Mouse (Mus musculus) CH12.LX (cell line): ENCODE data around the gene Kcnn1. TPM values are rescaled to one million over a fixed set of nuclear protein-coding genes. Genes with fewer than 3 reads are reported as not detected.

Experiments used
- DNase-seq: peaks from one replicate; pipeline ENCODE4 v3.0.0-alpha.2; 2013; ENCODE audit errors: extremely low read depth
- H3K27ac ChIP-seq: 2 replicates; pipeline ENCODE4 v1.5.1; 2012; ENCODE audit warnings: low read depth, mild to moderate bottlenecking, control low read depth, moderate library complexity; ENCODE audit not compliant: insufficient read depth
- H3K27me3 ChIP-seq: replicated peaks from 2 replicates; pipeline ENCODE3; 2012; ENCODE audit warnings: inconsistent platforms
- H3K36me3 ChIP-seq, 2 experiments: replicated peaks in 1 of 2; 2 replicates each; pipeline versions ENCODE3 to v1.6.1; 2012; ENCODE audit warnings: inconsistent platforms in 1 of 2, low read length in 1 of 2, mild to moderate bottlenecking in 1 of 2, mixed read lengths in 1 of 2, moderate library complexity in 1 of 2; ENCODE audit not compliant: control insufficient read depth in 1 of 2, insufficient read depth in 1 of 2
- H3K4me1 ChIP-seq, 2 experiments: 2 replicates each; pipeline ENCODE4 v1.6.1; 2012; ENCODE audit warnings: inconsistent platforms in 1 of 2, moderate library complexity in 1 of 2; ENCODE audit not compliant: insufficient read depth in 2 of 2, control insufficient read depth in 1 of 2
- H3K4me2 ChIP-seq: 2 replicates; pipeline ENCODE4 v1.6.1; 2012; ENCODE audit warnings: low read depth, mild to moderate bottlenecking, control low read depth; ENCODE audit not compliant: poor library complexity, insufficient read depth, severe bottlenecking
- H3K4me3 ChIP-seq, 3 experiments: fragments of 150-350 bp in 1 of 3; sonication (generic) in 1 of 3; replicated peaks in 1 of 3; 2 replicates each; pipeline versions ENCODE3 to v1.5.1; 2011 to 2012; ENCODE audit warnings: low read depth in 2 of 3, low read length in 2 of 3, mild to moderate bottlenecking in 2 of 3, moderate library complexity in 2 of 3, control low read depth in 1 of 3, improper control_type of control experiment in 1 of 3, inconsistent platforms in 1 of 3, mixed read lengths in 1 of 3; ENCODE audit not compliant: poor library complexity in 1 of 3
- H3K79me2 ChIP-seq: replicated peaks from 2 replicates; pipeline ENCODE4 v1.6.1; 2012; ENCODE audit warnings: mild to moderate bottlenecking, moderate library complexity; ENCODE audit not compliant: control insufficient read depth, poor library complexity, insufficient read depth, severe bottlenecking; ENCODE audit errors: extremely low read depth
- H3K9ac ChIP-seq: 2 replicates; pipeline ENCODE4 v1.6.1; 2012; ENCODE audit warnings: low read depth, mild to moderate bottlenecking, control low read depth, moderate library complexity; ENCODE audit not compliant: insufficient read depth
- H3K9me3 ChIP-seq: replicated peaks from 2 replicates; pipeline ENCODE3; 2012; ENCODE audit warnings: low read length, inconsistent platforms, mixed read lengths
- BHLHE40 ChIP-seq: IDR thresholded peaks from 2 replicates; pipeline ENCODE4 v1.6.1; 2011; ENCODE audit warnings: mild to moderate bottlenecking, low read depth, low read length, improper control_type of control experiment
- CHD2 ChIP-seq: IDR thresholded peaks from 2 replicates; pipeline ENCODE4 v1.6.1; 2011; ENCODE audit warnings: low read length, improper control_type of control experiment
- CTCF ChIP-seq, 2 experiments: IDR thresholded peaks in 1 of 2; conservative IDR thresholded peaks in 1 of 2; 2 replicates each; pipeline ENCODE4 v1.5.1; 2011 to 2012; ENCODE audit warnings: low read depth in 2 of 2, low read length in 2 of 2, improper control_type of control experiment in 1 of 2, inconsistent platforms in 1 of 2, mild to moderate bottlenecking in 1 of 2, moderate library complexity in 1 of 2
- E2F4 ChIP-seq: IDR thresholded peaks from 2 replicates; pipeline ENCODE4 v1.6.1; 2011; ENCODE audit warnings: low read depth, low read length, improper control_type of control experiment; ENCODE audit not compliant: insufficient replicate concordance
- EP300 ChIP-seq: IDR thresholded peaks from 2 replicates; pipeline ENCODE4 v1.6.1; 2011; ENCODE audit warnings: low read length, improper control_type of control experiment
- ETS1 ChIP-seq: conservative IDR thresholded peaks from 2 replicates; pipeline ENCODE4 v1.6.1; 2012; ENCODE audit warnings: low read depth, mild to moderate bottlenecking, inconsistent platforms, low read length, improper control_type of control experiment, moderate library complexity
- GABPA ChIP-seq: IDR thresholded peaks from 2 replicates; pipeline ENCODE4 v1.6.1; 2012; ENCODE audit warnings: low read depth, low read length, improper control_type of control experiment, inconsistent platforms; ENCODE audit not compliant: insufficient replicate concordance
- HCFC1 ChIP-seq: IDR thresholded peaks from 2 replicates; pipeline ENCODE4 v1.6.1; 2012; ENCODE audit warnings: low read depth, mild to moderate bottlenecking, inconsistent platforms, low read length, improper control_type of control experiment
- IRF4 ChIP-seq: IDR thresholded peaks from 2 replicates; pipeline ENCODE4 v1.6.1; 2014; ENCODE audit warnings: low read depth, mild to moderate bottlenecking, inconsistent platforms, low read length, improper control_type of control experiment
- MAFK ChIP-seq: IDR thresholded peaks from 2 replicates; pipeline ENCODE4 v1.6.1; 2011; ENCODE audit warnings: low read length, improper control_type of control experiment; ENCODE audit not compliant: insufficient replicate concordance
- MYC ChIP-seq: IDR thresholded peaks from 2 replicates; pipeline ENCODE4 v1.6.1; 2011; ENCODE audit warnings: low read depth, mild to moderate bottlenecking, improper control_type of control experiment, low read length
- NELFE ChIP-seq: IDR thresholded peaks from 2 replicates; pipeline ENCODE4 v1.6.1; 2011; ENCODE audit warnings: low read depth, low read length, improper control_type of control experiment
- NRF1 ChIP-seq: IDR thresholded peaks from 2 replicates; pipeline ENCODE4 v1.6.1; 2014; ENCODE audit warnings: low read depth, mild to moderate bottlenecking, inconsistent platforms, low read length, improper control_type of control experiment, moderate library complexity
- PAX5 ChIP-seq: IDR thresholded peaks from 2 replicates; pipeline ENCODE4 v1.6.1; 2012; ENCODE audit warnings: low read length, inconsistent platforms, mixed read lengths
- POLR2AphosphoS2 ChIP-seq: IDR thresholded peaks from 2 replicates; pipeline ENCODE4 v1.6.1; 2011; ENCODE audit warnings: low read depth, low read length, improper control_type of control experiment
- RCOR1 ChIP-seq: conservative IDR thresholded peaks from 2 replicates; pipeline ENCODE4 v1.6.1; 2012; ENCODE audit warnings: low read depth, mild to moderate bottlenecking, inconsistent platforms, low read length, improper control_type of control experiment
- SIN3A ChIP-seq: IDR thresholded peaks from 2 replicates; pipeline ENCODE4 v1.6.1; 2012; ENCODE audit warnings: low read length, improper control_type of control experiment, inconsistent platforms
- USF1 ChIP-seq: IDR thresholded peaks from 2 replicates; pipeline ENCODE4 v1.6.1; 2014; ENCODE audit warnings: low read depth, mild to moderate bottlenecking, inconsistent platforms, low read length, improper control_type of control experiment
- dilution Hi-C: fragments of 300-500 bp; cut with MboI; formaldehyde crosslinking; loops from 2 replicates; pipeline ENCODE4 v1.14.3; 2020; ENCODE audit warnings: low sequenced_read_pairs; ENCODE audit not compliant: extremely low pct_unique_long_range_greater_than_20kb, extremely low pct_ligation_motif_present
- in situ Hi-C: fragments of 300-500 bp; cut with MboI; formaldehyde crosslinking; loops from 3 replicates; pipeline ENCODE4 v1.14.3; 2019; ENCODE audit warnings: low sequenced_read_pairs, low pct_ligation_motif_present, low pct_unique_long_range_greater_than_20kb, mixed read lengths
- polyA plus RNA-seq: library from polyadenylated mRNA; unstranded; fragments of >175 nt; gene quantifications from 2 replicates; pipeline ENCODE4 v1.2.1, GENCODE M21; 2012; ENCODE audit warnings: low read depth; ENCODE audit not compliant: insufficient read length
- total RNA-seq, 2 experiments: library from RNA; depleted of rRNA; stranded (reverse); fragments of 300-350 nt in 1 of 2; fragments of >200 nt in 1 of 2; gene quantifications; 2 replicates each; pipeline ENCODE4 v1.2.3; 2012 to 2014

Gene Kcnn1
- total and polyA plus RNA-seq, 3 experiments = 0.21 TPM; not detected in 2

GRCm38 (mm10) chr8:70897021-70897680, 34.1 kb upstream of the Kcnn1 start, which contains the start of gene Rpl18a (continued):
- TF ChIP-seq BHLHE40 (no peak), IRF4 (peak; percentile 56; the same call in 1 of the 2 replicates), POLR2AphosphoS2 (peak; percentile 97), NELFE (peak; percentile 97)

GRCm38 (mm10) chr8:70896316-70897020, 33.4 kb upstream of the Kcnn1 start:
- in situ Hi-C loops (loop anchor here (5.0 kb wide), 1 partner anchor 61 kb away; no protein-coding TSS in a partner anchor), dilution Hi-C loops (no loop called here)
- H3K4me1 ChIP-seq = peaks cover 18 to 29% of the 10 kb centered on the region in 2 experiments
- H3K36me3 ChIP-seq = peaks cover 39 to 51% of the 10 kb centered on the region in 2 experiments
- TF ChIP-seq HCFC1 = no peak
- no peak for TF ChIP-seq RCOR1
- TF ChIP-seq POLR2AphosphoS2 = no peak
- TF ChIP-seq USF1 = no peak
- no peak for TF ChIP-seq NRF1
- TF ChIP-seq ETS1 = no peak
- TF ChIP-seq MYC = no peak
- no peak for TF ChIP-seq GABPA
- no peak for TF ChIP-seq CTCF (conservative IDR thresholded peaks at IDR 0.05 in 1 of 2, IDR thresholded peaks at IDR 0.05 in 1 of 2; ENCODE audit: low read depth in 2 of 2, low read length in 2 of 2)
- no peak for TF ChIP-seq NELFE
- TF ChIP-seq E2F4 = no peak
- no peak for TF ChIP-seq IRF4
- no peak for TF ChIP-seq SIN3A
- TF ChIP-seq PAX5 = no peak
- TF ChIP-seq BHLHE40 = no peak
- TF ChIP-seq MAFK = no peak
- TF ChIP-seq EP300 = no peak
- TF ChIP-seq CHD2 = no peak
- peak overlapping the region; percentile 70 for H3K9ac ChIP-seq
- no peaks in the 10 kb centered on the region for H3K27me3 ChIP-seq
- no peak for DNase-seq
- peak overlapping the region; percentile 15 for H3K27ac ChIP-seq
- peak overlapping the region; percentile 62; the same call in 1 of the 2 replicates for H3K4me2 ChIP-seq
- H3K79me2 ChIP-seq = peaks cover 24% of the 10 kb centered on the region
- peaks cover 21% of the 10 kb centered on the region for H3K9me3 ChIP-seq
- H3K4me3 ChIP-seq = peak overlapping the region; percentile 91 to 96 (median 94)
